Mouse (Mus musculus) right cerebral cortex, postnatal 14 days (tissue): Measurements from ENCODE around the gene Hdc.

Experiments
- DNase-seq: peaks from one replicate; pipeline ENCODE4 v3.0.0; 2022

The Hdc gene

GRCm38 (mm10) chr2:126551244-126551890 is 67.7 kb downstream of the Hdc start:
- no peak for DNase-seq

GRCm38 (mm10) chr2:126549681-126550080 is 69.4 kb downstream of the Hdc start:
- DNase-seq: no peak

- no peak for DNase-seq
Observed at GRCm38 (mm10) chr2:126546392-126546791, 72.7 kb downstream of the Hdc start.

- DNase-seq: no peak
Observed at GRCm38 (mm10) chr2:126545297-126545696, 73.8 kb downstream of the Hdc start.
